Mouse (Mus musculus) kidney, adult 2 months (tissue): Measurements from ENCODE around the gene Anks1.

Experiments
- CTCF ChIP-seq: fragments of 200-500 bp; conservative IDR thresholded peaks from 2 replicates; pipeline ENCODE4 v1.5.1; 2011; ENCODE audit warnings: low read depth, mild to moderate bottlenecking, control low read depth, low read length, moderate library complexity, mixed read lengths; ENCODE audit not compliant: insufficient read depth, insufficient read length
- POLR2A ChIP-seq: fragments of 200-500 bp; IDR thresholded peaks from one replicate; pipeline ENCODE4 v1.6.1; 2011; ENCODE audit warnings: low read depth, low read length, control low read depth

GRCm38 (mm10) chr17:28081385-28081784, 172.3 kb downstream of the Anks1 start:
- TF ChIP-seq CTCF = peak; percentile 56
- no peak for TF ChIP-seq POLR2A
